Mouse (Mus musculus): ENCODE data around the gene Cmss1. TPM values are rescaled to one million over a fixed set of nuclear protein-coding genes. Genes with fewer than 3 reads are reported as not detected.
"Not testable (repeated sequence)": the region's sequence is repeated elsewhere in the genome, so short reads cannot be mapped to it uniquely, and the experiment has no call there.

The Cmss1 gene
- polyA plus RNA-seq, 1 experiment from 2014 or later = 38.3 TPM

GRCm38 (mm10) chr16:57391171-57391570, 215.5 kb downstream of the Cmss1 start:
- not testable (repeated sequence) for ATAC-seq (ENCODE audit: low read depth); H3K9me3 ChIP-seq (ENCODE audit: control insufficient read depth, low read length); H3K27me3 ChIP-seq (ENCODE audit: control insufficient read depth, insufficient read depth, low read length); H3K4me3 ChIP-seq (ENCODE audit: low read depth, low read length); H3K36me3 ChIP-seq (ENCODE audit: control insufficient read depth, insufficient read depth, low read length); H3K4me1 ChIP-seq (ENCODE audit: control insufficient read depth, insufficient read depth, low read length); H3K27ac ChIP-seq (ENCODE audit: low read depth, low read length); H3K9ac ChIP-seq (replicated peaks; ENCODE audit: low read depth, low read length); H3K4me2 ChIP-seq (ENCODE audit: low read depth, low read length)
- WGBS = 38% methylated on average over 27 of the region's 39 CpGs

GRCm38 (mm10) chr16:57389566-57390251, 217.0 kb downstream of the Cmss1 start:
- 93% methylated on average over 15 of the region's 15 CpGs for WGBS
- Histone ChIP-seq H3K27me3 (ENCODE audit: control insufficient read depth, insufficient read depth, low read length) (no peaks in the 10 kb centered on the region), H3K4me3 (ENCODE audit: low read depth, low read length) (no peak overlapping the region), H3K27ac (ENCODE audit: low read depth, low read length) (no peak overlapping the region), H3K4me1 (ENCODE audit: control insufficient read depth, insufficient read depth, low read length) (no peaks in the 10 kb centered on the region), H3K36me3 (ENCODE audit: control insufficient read depth, insufficient read depth, low read length) (no peaks in the 10 kb centered on the region), H3K4me2 (ENCODE audit: low read depth, low read length) (no peak overlapping the region), H3K9me3 (ENCODE audit: control insufficient read depth, low read length) (no peaks in the 10 kb centered on the region), H3K9ac (replicated peaks; ENCODE audit: low read depth, low read length) (no peak overlapping the region)
- no peak for ATAC-seq (ENCODE audit: low read depth)

- ATAC-seq (ENCODE audit: low read depth) = no peak
- H3K9me3 ChIP-seq (ENCODE audit: control insufficient read depth, low read length) = no peaks in the 10 kb centered on the region
These were observed 222.4 kb downstream of the Cmss1 start for GRCm38 (mm10) chr16:57384274-57384673.

GRCm38 (mm10) chr16:57383266-57383971, 223.2 kb downstream of the Cmss1 start:
- no peaks in the 10 kb centered on the region for H3K36me3 ChIP-seq (ENCODE audit: control insufficient read depth, insufficient read depth, low read length)
- no peak overlapping the region for H3K9ac ChIP-seq (replicated peaks; ENCODE audit: low read depth, low read length)
- ATAC-seq (ENCODE audit: low read depth) = no peak
- H3K4me3 ChIP-seq (ENCODE audit: low read depth, low read length) = no peak overlapping the region
- no peaks in the 10 kb centered on the region for H3K27me3 ChIP-seq (ENCODE audit: control insufficient read depth, insufficient read depth, low read length)
- no peaks in the 10 kb centered on the region for H3K9me3 ChIP-seq (ENCODE audit: control insufficient read depth, low read length)
- H3K4me1 ChIP-seq (ENCODE audit: control insufficient read depth, insufficient read depth, low read length) = no peaks in the 10 kb centered on the region
- 69% methylated on average over 8 of the region's 8 CpGs for WGBS
- H3K27ac ChIP-seq (ENCODE audit: low read depth, low read length) = no peak overlapping the region
- H3K4me2 ChIP-seq (ENCODE audit: low read depth, low read length) = no peak overlapping the region

More at GRCm38 (mm10) chr16:57384274-57384673, 222.4 kb downstream of the Cmss1 start:
- Histone ChIP-seq H3K4me3 (ENCODE audit: low read depth, low read length) (no peak overlapping the region), H3K4me2 (ENCODE audit: low read depth, low read length) (no peak overlapping the region), H3K9ac (replicated peaks; ENCODE audit: low read depth, low read length) (no peak overlapping the region), H3K4me1 (ENCODE audit: control insufficient read depth, insufficient read depth, low read length) (no peaks in the 10 kb centered on the region), H3K36me3 (ENCODE audit: control insufficient read depth, insufficient read depth, low read length) (no peaks in the 10 kb centered on the region), H3K27me3 (ENCODE audit: control insufficient read depth, insufficient read depth, low read length) (no peaks in the 10 kb centered on the region), H3K27ac (ENCODE audit: low read depth, low read length) (no peak overlapping the region)
- 93% methylated on average over 2 of the region's 2 CpGs for whole genome bisulfite sequencing

GRCm38 (mm10) chr16:57378631-57379330, 227.9 kb downstream of the Cmss1 start:
- ATAC-seq (ENCODE audit: low read depth) = no peak
- H3K4me3 ChIP-seq (ENCODE audit: low read depth, low read length) = no peak overlapping the region
- 87% methylated on average over 9 of the region's 9 CpGs for WGBS
- H3K9me3 ChIP-seq (ENCODE audit: control insufficient read depth, low read length) = no peaks in the 10 kb centered on the region
- H3K27ac ChIP-seq (ENCODE audit: low read depth, low read length) = no peak overlapping the region
- H3K9ac ChIP-seq (replicated peaks; ENCODE audit: low read depth, low read length) = no peak overlapping the region
- H3K4me1 ChIP-seq (ENCODE audit: control insufficient read depth, insufficient read depth, low read length) = no peaks in the 10 kb centered on the region
- no peaks in the 10 kb centered on the region for H3K27me3 ChIP-seq (ENCODE audit: control insufficient read depth, insufficient read depth, low read length)
- no peaks in the 10 kb centered on the region for H3K36me3 ChIP-seq (ENCODE audit: control insufficient read depth, insufficient read depth, low read length)
- no peak overlapping the region for H3K4me2 ChIP-seq (ENCODE audit: low read depth, low read length)

- Histone ChIP-seq H3K4me1 (ENCODE audit: control insufficient read depth, insufficient read depth, low read length) (no peaks in the 10 kb centered on the region), H3K4me3 (ENCODE audit: low read depth, low read length) (no peak overlapping the region), H3K9ac (replicated peaks; ENCODE audit: low read depth, low read length) (no peak overlapping the region), H3K9me3 (ENCODE audit: control insufficient read depth, low read length) (no peaks in the 10 kb centered on the region), H3K27ac (ENCODE audit: low read depth, low read length) (no peak overlapping the region), H3K27me3 (ENCODE audit: control insufficient read depth, insufficient read depth, low read length) (no peaks in the 10 kb centered on the region), H3K36me3 (ENCODE audit: control insufficient read depth, insufficient read depth, low read length) (no peaks in the 10 kb centered on the region), H3K4me2 (ENCODE audit: low read depth, low read length) (no peak overlapping the region)
- 79% methylated on average over 7 of the region's 7 CpGs for WGBS
- ATAC-seq (ENCODE audit: low read depth) = peak; percentile 44; the same call in 1 of the 2 replicates
These were observed 231.3 kb downstream of the Cmss1 start for GRCm38 (mm10) chr16:57375248-57375837.

- no peak for ATAC-seq (ENCODE audit: low read depth)
- WGBS = 83% methylated on average over 3 of the region's 3 CpGs
These were observed 234.5 kb downstream of the Cmss1 start for GRCm38 (mm10) chr16:57372156-57372555.

GRCm38 (mm10) chr16:57369846-57370496, 236.7 kb downstream of the Cmss1 start:
- Histone ChIP-seq H3K9ac (replicated peaks; ENCODE audit: low read depth, low read length) (no peak overlapping the region), H3K4me1 (ENCODE audit: control insufficient read depth, insufficient read depth, low read length) (no peaks in the 10 kb centered on the region), H3K36me3 (ENCODE audit: control insufficient read depth, insufficient read depth, low read length) (no peaks in the 10 kb centered on the region), H3K4me3 (ENCODE audit: low read depth, low read length) (no peak overlapping the region), H3K4me2 (ENCODE audit: low read depth, low read length) (no peak overlapping the region), H3K27ac (ENCODE audit: low read depth, low read length) (no peak overlapping the region), H3K27me3 (ENCODE audit: control insufficient read depth, insufficient read depth, low read length) (no peaks in the 10 kb centered on the region), H3K9me3 (ENCODE audit: control insufficient read depth, low read length) (no peaks in the 10 kb centered on the region)
- ATAC-seq (ENCODE audit: low read depth) = no peak
- WGBS = 89% methylated on average over 8 of the region's 8 CpGs

More at GRCm38 (mm10) chr16:57372156-57372555, 234.5 kb downstream of the Cmss1 start:
- H3K36me3 ChIP-seq (ENCODE audit: control insufficient read depth, insufficient read depth, low read length) = no peaks in the 10 kb centered on the region
- H3K4me2 ChIP-seq (ENCODE audit: low read depth, low read length) = no peak overlapping the region
- H3K4me3 ChIP-seq (ENCODE audit: low read depth, low read length) = no peak overlapping the region
- no peaks in the 10 kb centered on the region for H3K27me3 ChIP-seq (ENCODE audit: control insufficient read depth, insufficient read depth, low read length)
- H3K27ac ChIP-seq (ENCODE audit: low read depth, low read length) = no peak overlapping the region
- H3K9me3 ChIP-seq (ENCODE audit: control insufficient read depth, low read length) = no peaks in the 10 kb centered on the region
- H3K4me1 ChIP-seq (ENCODE audit: control insufficient read depth, insufficient read depth, low read length) = no peaks in the 10 kb centered on the region
- H3K9ac ChIP-seq (replicated peaks; ENCODE audit: low read depth, low read length) = no peak overlapping the region
